Mouse (Mus musculus) cerebellum, adult 11-12 months (tissue): Measurements from ENCODE around the gene Lrrc51.
"Not testable (repeated sequence)": the region's sequence is repeated elsewhere in the genome, so short reads cannot be mapped to it uniquely, and the experiment has no call there.

Source experiments
- DNase-seq: peaks from one replicate; pipeline ENCODE4 v3.0.0; 2022

Gene Lrrc51

DNA sequence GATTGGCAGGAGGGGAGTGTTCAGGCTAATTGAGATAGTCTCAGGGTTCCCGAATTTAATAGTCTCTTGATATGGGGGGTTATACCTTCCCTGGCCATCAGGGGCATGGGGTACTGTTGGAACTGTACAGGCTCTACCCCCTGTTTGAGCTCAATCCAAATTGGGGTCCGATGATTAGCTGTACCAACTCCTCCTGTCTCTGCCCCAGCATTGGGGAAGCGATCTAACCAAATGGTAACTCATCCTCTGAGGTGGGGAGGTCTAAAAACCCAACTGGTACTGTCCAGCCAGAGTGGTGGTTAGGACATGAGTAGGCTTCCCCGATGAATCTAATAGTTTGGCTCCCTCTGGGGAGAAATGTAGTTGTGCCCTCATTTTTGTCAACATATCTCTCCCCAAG lies 3.3 kb upstream of the Lrrc51 start:
- DNase-seq = peak; percentile 46

DNA sequence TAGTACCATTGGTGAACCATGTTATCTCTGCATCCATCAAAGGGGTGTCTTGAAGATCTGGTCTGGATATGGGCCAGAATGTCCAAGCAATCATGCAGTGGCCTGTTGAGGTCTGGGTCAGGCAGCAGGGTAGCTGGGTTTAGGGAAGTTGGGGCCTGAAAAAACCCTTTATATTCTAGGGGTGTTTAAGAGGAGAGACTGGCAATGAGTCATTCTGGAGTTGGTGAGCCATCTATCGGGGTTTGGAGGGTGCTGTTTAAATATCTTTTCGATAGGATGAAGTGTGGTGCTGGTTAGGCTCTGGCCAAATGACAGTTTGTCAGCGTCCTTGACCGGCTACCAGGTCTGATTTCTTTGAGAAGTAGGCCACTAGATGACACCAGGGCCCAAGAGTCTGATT lies 2.3 kb upstream of the Lrrc51 start:
- peak; percentile 47 for DNase-seq

DNA sequence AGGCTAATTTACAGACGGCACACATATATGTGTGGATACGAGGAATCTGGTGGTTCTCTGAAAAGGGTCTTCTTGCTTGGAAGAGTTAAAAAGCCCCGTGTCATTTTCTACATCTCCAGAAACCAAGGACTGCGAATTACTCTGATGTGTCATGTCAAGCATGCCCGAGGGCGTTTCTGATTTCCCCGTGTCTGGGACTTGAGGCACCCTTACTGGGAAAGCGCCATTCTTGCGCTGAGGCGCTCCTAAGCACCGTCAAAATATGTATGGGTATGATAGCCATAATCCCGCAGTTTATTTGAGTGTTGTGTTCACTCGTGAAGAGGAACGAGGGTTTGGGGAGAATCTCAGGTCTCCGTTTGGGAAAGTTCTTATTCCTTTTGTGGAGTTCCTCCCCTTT lies 395 bp downstream of the Lrrc51 start:
- DNase-seq = no peak

DNA sequence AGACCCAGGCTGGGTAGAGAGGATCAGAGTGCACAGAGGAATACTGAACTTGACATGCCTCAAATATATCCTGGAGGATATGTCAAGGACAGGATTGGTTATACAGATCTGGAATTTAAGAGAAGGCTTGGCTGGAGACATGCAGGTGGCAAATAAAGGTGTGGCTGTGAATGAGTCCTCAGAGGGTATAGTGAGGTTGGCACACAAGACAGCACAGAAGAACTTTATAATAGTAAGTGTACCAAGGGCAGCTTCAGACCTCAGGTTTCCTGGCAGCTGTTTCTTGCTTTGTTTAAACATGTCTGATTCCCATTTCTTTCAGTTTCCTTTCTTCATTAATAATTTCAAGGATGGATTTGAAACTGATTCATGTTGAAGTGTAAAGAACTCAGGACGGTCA lies 1.1 kb downstream of the Lrrc51 start:
- DNase-seq = no peak

DNA sequence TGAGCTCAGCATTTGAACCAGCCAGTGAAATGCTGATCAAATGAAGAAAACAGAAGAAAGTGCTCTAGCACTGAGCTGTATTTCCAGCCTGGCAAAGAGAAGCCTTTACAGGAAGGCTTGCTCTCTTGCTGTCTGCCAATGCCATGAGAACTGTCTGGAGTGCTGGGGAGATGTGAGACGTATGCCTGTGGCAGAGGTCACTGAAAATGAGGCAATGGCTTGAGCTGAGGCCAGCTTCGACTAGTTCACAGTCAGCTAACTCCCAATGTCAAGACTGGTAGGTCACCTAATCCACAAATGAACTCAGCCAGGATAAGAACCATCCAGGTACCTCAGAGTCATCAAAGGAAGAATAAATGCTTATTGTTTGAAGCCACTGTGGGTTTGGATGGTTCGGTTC lies 5.6 kb downstream of the Lrrc51 start:
- no peak for DNase-seq

DNA sequence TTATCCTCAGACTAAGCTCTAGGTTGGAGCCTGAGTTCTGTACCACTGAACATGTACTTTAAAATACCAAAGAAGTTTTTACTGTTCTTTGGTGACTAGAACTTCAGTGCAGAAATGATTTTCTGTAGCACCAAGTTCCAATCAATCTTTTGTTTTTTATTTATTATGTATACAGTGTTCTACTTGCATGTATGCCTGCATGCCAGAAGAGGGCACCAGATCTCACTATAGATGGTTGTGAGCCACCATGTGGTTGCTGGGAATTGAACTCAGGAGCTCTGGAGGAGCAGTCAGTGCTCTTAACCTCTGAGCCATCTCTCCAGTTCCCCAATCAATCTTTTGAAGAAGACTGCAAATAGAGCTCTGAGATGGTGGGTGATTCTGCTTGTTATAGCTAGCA lies 7.8 kb downstream of the Lrrc51 start:
- not testable (repeated sequence) for DNase-seq

DNA sequence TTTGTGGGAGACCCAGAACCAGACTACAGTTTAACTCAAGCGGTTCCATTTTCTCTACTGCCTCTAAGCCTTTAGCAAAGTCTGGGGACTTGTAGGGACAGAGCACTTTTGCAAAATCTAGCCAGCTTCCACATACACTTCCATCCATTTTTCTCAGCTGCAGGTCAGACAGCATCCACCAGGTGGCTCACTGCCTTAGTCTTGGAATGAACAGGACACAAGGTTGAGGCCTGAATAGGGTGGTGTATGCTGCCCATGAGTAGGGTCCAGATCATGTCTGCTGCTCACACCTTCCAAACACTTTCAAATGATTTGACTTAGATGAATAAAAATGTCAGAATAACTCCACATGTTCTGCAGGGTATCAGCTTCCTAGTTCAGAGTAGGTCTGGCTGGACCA lies 15.6 kb downstream of the Lrrc51 start:
- DNase-seq = peak; percentile 46

DNA sequence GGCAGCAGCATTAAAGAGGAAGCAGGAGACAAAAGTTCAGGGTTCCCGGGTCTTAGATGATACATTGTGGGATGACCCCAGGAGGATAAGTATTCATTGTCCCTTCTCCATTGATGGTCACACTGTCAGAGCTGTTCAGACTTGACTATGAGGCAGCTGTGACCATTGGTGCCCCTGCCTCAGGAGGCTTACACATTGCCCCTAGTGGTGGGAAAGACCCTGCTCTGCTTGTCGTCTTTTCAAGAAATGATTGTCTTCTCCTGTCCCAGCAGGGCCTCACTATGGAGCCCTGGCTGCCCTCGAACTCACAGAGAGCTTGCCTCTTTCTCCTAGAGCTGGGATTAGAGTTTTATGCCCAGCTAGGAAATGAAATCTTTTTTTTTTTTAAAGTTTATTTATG lies 21.7 kb downstream of the Lrrc51 start:
- DNase-seq = no peak

DNA sequence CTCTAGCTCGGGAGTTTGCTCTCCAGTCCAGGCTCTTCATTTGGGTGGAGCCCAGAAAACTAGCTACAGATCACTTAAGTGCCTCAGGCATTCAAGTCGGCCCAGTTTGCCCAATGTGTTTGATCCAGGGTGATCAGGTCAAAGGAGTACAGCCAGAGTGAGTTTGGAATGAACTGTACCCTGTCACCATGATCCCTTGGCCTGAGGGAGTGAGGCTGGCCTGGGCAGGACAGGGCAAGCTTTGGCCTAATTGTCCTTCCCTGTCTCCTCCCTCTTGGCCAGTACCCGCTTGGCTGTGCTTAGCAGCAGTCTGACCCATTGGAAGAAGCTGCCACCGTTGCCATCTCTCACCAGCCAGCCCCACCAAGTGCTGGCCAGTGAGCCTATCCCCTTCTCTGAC lies 23.6 kb downstream of the Lrrc51 start:
- DNase-seq = no peak

DNA sequence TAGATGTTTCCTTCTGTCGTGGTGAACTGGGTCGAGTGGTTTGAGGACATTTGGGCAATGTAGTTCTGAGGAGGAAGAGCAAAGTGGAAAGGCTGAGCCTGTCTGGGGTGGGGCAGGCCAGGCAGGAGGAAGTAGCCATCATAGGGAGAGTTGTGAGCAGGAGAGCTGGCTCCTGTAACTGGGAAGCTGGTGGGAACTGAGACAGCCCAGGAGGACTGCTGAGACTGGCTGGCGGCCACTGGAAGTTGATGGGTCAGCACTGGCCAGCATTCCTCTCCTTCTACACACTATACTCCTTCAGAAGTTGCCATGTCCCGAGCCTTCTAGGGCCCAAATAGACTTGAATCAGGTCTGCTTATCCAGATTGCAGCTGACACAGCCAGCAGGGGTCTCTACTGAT lies 25.3 kb downstream of the Lrrc51 start:
- no peak for DNase-seq

DNA sequence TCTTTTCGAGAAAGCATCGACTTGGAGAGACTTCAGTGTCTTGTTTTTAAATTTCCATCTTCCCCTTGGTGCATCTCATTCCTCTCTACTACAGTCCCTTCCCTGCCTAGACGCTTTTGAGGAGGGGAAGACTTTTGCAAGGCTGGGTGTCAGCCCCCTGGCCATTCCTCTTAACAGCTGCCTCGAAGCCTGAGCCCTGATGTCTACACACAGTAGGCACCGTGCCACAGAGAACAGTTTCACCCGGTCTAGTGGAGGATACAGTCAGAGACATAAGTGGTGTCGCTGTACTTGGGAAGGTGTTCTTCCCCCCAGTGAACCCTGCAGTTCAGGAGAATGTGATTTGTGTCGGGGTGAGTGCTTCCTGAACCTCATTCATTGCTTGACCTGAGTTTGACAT lies 27.0 kb downstream of the Lrrc51 start:
- DNase-seq = peak; percentile 50

DNA sequence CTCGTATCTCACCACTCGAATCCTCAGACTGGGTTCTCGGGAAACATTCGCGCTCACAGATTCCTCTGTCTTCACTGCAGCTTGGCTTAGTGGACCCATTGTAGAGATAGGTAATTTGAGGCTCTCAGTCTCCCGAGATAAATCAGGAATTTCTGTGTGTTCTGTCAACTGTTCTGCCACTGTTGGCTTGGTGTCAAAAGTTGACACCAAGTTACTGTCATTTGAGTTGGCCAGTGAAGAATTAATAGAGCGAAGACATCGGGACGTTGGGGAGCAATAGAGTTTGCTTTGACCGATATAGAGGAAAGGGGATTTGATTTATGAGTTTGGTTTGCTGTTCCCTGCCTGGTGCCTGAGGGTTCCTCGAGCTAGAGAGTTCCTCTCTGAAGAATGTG lies 27.4 kb downstream of the Lrrc51 start, which contains the start of gene Tomt:
Tomt (minus strand) TSS at position 73 of the 395 bp plus-strand sequence.
- DNase-seq = no peak

DNA sequence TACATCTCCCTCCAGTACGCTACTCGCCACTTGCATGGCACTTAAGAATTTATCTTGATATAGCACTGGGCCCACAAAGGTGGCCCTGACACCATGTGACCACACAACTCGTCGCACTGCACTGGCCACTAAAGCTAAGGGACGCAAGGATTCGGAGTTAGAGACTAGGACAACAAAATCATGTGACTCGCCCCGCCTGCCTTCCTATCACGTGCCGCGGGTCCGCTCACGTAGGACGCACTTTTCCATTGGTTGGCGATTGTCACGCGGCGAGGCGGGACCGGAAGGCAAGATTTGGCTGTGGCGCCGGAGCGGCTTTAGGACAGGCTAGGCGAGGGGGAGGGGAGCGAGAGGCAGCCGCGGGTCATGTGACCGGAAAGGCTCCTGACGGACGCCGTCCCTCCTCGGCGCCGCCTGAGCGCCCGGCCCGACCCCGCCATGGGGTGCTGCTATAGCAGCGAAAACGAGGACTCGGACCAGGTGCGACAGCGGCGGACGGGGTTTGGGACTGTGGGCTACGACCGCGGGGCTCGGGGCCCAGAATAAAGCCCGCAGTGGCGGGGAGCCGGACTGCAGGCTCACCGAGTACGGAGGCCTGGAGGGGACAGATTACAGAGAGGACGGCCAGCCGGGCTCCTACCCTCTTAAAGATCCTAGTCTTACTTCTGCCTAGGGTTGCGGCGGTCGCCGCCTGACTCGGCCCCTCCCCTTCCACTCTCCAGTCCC lies 28.0 kb downstream of the Lrrc51 start, which contains the start of gene Lamtor1:
Lamtor1 (plus strand) TSS at position 344 of the 726 bp plus-strand sequence.
- peak; percentile 99 for DNase-seq

DNA sequence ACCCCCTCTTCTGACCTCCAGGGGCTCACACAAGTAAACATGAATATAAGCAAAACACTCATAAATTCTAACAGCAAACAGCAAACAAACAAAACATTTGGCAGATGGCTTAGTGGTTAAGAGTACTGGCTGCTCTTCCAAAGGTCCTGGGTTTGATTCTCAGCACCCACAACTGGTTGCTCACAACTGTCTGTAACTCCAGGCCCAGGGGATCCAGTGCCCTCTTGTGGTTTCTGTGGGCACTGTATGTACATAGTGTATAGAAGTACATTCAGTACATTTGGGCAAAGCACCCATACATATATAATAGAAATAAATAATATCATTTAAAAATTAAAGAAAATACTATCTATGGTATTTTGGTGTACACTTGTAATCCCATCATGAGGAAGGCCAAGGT lies 30.8 kb downstream of the Lrrc51 start:
- DNase-seq = no peak

DNA sequence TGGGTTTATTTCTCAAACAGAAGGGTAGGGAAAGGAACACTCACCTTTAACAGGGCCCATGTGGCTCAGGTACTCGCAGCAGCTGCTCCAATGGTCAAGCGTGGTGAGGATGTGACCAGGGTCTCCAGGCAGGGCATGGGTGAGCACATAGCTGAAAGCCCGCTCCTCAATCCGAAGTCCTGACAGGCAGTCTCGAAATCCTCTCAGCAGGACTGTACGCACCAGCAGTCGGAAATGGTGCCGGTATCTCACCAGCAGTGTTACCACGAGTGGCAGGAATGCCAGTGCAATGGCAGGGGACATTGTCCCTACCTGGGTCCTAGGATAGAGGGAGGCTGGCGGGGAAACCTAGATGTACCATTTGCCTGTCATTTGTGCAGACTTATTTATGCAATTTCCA lies 31.7 kb downstream of the Lrrc51 start:
- no peak for DNase-seq

DNA sequence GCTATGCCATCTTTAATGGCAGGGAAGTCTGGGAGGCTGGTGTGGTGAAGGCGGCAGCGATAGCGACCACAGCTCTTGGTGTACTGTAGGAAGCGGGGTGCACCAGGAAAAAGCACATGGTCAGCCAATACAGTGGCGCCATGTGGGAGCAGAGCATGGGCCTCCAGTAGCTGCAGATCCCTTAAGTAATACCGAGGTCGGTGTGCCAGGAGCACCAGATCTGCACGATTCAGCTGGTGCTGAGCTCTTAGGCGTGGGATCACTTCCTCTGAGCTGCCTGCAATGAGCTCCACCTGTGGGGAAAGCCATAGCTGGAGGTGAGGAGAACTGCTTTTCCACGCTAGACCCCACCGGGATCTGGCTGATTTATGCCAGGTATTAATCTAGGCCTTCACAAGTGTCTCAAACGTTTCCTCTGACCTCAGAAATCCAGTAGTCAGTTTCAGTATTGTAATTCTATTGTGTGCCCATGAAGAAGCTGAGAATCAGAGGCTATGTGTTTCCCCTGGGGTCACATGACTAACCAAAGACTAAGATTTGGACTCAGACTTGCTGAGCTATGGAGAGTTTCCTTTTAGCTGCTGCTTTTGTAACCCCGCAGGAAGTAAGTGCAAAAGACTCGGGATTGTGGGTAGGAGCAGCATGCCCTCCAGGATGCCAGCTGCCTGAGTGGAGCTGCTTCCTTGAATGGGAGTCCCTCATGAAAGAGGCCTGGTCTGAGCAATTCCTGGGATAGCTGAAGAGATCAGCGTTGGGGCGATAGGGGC lies 33.2 kb downstream of the Lrrc51 start:
- DNase-seq = no peak

DNA sequence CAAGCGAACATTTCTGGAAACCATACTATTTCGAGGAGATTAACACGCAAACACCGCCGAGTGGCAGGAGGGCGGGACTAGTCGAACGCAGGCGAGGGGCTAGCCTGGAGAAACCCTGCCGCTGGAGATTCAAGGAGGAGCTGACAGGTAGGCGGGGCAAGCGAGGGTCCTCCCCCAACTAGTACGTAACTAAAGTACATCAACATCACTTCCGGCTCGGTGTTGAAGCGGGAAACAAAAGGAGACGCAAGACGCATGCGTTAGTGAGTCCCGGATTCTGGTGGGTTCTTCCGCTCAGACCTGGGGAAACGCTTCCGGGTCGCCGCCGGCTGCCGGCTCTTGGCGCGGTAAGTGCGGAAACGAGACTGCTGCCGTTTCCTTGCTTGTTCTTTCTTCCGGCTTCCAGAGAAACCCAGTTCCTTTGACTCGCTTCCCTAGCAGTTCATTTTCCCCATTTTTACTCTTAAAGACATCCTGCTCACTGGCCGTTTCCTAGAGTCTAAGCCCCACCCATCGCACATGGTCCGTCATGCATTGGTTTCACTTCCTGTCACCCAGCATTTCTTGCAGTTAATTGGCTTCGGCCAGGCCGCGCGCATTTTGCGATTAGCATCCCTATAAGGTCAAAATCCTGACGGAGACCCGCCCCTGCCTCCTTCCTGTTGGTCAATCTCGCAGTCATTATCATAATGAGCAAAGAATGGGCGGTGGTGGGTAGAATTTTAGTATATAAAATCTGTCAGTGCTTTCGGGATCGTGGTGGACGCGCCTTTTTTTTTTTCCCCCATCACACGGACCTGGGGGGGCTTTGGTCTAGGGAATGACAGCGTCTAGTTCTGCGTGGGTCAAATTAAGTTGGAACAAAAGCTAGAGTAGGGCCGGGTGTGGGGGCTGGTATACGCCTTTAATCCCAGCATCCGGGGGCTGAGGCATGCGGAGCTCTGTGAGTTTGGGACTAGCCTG lies 37.3 kb downstream of the Lrrc51 start:
- peak; percentile 98 for DNase-seq

DNA sequence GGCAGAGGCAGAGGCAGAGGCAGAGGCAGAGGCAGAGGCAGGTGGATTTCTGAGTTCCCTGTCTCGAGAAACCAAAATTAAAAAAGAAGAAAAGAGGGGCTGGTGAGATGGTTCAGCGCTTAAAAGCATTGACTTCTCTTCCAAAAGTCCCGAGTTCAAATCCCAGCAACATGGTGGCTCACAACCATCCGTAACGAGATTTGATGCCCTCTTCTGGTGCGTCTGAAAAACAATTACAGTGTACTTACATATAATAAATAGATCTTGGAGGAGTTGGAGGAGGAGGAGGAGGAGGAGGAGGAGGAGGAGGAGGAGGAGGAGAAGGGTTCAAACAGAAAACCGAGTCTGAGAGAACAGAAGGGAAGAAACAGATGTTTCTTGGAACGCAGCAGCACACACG lies 38.0 kb downstream of the Lrrc51 start:
- DNase-seq = peak; percentile 30

DNA sequence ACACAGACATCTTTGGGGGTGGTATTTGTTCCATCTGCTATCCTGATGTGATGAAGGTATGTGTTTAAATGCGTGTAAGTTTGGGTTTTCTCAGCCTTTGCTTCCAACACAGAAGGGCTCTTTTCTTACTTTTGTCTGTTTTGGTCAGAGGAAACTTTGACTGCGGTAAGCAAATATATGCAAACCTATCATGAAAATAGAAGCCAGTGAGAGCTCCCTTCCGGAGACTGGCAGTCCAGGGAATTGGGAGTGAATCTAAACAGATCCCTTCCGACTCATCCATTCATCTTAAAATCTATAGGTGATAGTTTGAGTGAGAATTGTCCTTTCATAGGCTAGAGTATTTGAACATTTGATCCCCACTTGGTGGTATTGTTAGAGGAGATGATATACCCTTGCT lies 45.2 kb downstream of the Lrrc51 start:
- no peak for DNase-seq

DNA sequence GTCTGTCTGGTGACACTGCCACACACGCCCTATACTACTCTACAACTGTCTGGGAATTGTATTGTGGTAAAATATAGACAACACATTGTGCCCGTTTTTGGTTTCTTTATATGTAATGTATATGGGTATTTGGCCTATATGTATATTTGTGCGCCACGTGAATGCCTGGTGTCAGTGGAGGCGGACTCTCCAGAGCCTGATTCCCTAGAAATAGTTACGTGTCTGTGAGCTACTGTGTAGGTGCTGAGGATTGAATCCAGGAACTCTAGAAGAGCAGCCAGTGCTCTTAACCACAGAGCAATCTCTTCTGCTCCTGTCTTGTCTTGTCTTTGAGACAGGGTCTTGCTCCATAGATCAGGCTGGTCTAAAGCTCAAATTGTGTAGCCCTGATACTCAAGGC lies 47.4 kb downstream of the Lrrc51 start:
- no peak for DNase-seq

DNA sequence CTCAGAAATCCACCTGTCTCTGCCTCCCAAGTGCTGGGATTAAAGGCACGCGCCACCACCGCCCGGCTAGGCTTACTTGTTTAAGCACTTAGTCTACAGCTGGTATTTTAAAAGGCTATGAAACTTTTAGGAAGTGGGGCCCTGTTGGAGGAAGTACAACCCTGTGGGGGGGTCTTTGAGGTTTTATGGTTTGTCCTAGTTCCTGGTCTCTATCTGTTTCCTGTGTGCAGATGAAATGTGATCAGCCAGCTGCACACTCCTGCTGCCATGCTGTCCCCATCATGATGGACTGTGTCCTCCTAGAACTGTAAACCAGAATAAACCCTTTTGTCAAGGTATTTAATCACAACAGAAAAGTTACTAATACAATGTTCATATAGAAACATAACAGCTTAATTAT lies 49.5 kb downstream of the Lrrc51 start:
- no peak for DNase-seq

DNA sequence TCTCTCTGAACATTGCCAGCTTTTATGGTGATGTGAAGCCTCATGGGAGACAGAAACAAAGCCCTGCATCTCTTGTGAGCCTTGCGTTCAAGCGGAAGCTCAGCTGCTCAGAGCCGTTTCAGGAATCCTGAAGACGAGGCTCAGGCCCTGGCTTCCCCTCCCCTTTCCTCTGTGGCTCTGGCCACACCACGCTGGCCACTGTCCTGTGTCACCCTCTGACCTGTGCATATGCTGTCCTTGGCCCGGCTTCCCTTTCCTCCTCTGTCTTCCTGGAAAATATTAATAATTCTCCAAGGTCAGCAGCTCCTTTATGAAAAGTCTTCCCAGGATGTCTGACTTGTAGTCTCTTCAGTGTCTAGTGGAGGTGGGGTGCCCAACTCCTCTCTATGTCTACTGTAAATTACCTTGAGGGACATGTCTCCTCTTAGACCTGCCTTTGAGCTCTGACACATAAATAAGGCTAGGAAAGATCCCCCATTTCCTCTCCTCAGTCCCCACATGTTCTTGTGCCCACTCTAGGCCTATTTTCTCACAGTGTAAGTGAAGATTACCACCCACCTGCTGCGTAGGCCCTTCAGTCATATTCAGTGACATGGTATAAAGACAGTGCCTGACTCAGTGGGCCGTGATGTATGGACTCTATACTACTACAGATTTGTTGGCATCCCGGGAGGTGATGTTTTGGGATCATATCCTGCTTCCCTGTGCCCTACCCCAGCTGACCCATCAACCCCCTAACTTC lies 51.1 kb downstream of the Lrrc51 start:
- DNase-seq = no peak

DNA sequence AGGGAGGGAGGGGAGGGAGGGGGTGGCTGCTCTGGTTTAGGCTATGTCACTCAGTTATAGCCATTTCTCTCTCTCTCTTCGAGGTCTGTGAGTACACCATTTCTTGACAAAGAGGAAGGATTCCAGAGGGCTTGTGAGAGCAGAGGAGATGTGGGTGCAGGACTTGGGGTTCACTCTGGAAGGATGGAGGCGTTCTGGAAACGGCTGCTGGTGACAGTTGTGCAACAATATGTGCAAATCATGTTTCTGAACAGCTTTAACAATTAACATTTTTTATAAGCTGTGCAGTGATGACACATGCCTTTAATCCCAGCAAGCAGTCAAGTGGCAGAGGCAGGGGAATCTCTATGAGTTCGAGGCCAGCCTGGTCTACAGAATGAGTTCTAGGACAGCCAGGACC lies 52.8 kb downstream of the Lrrc51 start:
- no peak for DNase-seq
